Mouse (Mus musculus) small intestine, adult 2 months (tissue): Measurements from ENCODE around the gene Hoxc4. TPM values are rescaled to one million over a fixed set of nuclear protein-coding genes. Genes with fewer than 3 reads are reported as not detected.

Source experiments
- H3K27ac ChIP-seq: fragments of 200-500 bp; 2 replicates; pipeline ENCODE4 v1.5.1; 2012; ENCODE audit warnings: low read depth, low read length, control low read depth, inconsistent platforms; ENCODE audit not compliant: insufficient read depth
- H3K27me3 ChIP-seq: fragments of 200-500 bp; 2 replicates; pipeline ENCODE4 v1.6.1; 2012; ENCODE audit warnings: mild to moderate bottlenecking, moderate library complexity, low read length, inconsistent platforms; ENCODE audit not compliant: control insufficient read depth, insufficient read depth
- H3K36me3 ChIP-seq: fragments of 200-500 bp; 2 replicates; pipeline ENCODE4 v1.6.1; 2012; ENCODE audit warnings: mild to moderate bottlenecking, low read length, control low read depth, inconsistent platforms; ENCODE audit not compliant: control insufficient read depth, insufficient read depth
- H3K4me1 ChIP-seq: fragments of 200-500 bp; 2 replicates; pipeline ENCODE4 v1.6.1; 2012; ENCODE audit warnings: low read length, inconsistent platforms, mixed read lengths; ENCODE audit not compliant: control insufficient read depth, insufficient read depth, insufficient read length
- H3K4me3 ChIP-seq: fragments of 200-500 bp; 2 replicates; pipeline ENCODE4 v1.5.1; 2012; ENCODE audit warnings: low read depth, mild to moderate bottlenecking, control low read depth, inconsistent platforms, low read length, moderate library complexity
- CTCF ChIP-seq: fragments of 200-500 bp; IDR thresholded peaks from 2 replicates; pipeline ENCODE4 v1.5.1; 2012; ENCODE audit warnings: low read depth, mild to moderate bottlenecking, control low read depth, inconsistent platforms, low read length, moderate library complexity, mixed read lengths; ENCODE audit not compliant: insufficient replicate concordance, insufficient read length; ENCODE audit errors: extremely low read depth
- POLR2A ChIP-seq: fragments of 200-500 bp; IDR thresholded peaks from 2 replicates; pipeline ENCODE4 v1.6.1; 2012; ENCODE audit warnings: low read depth, mild to moderate bottlenecking, control low read depth, inconsistent platforms, low read length, moderate library complexity
- WGBS: fragments of 180-500 bp; shearing (Covaris S2); methylation state at CpG from one replicate; pipeline ENCODE4 v1.1.7; 2018; 5-methylcytosine and 5-hydroxymethylcytosine counted together
- polyA plus RNA-seq: library from polyadenylated mRNA; depleted of rRNA; stranded (reverse); fragments of >200 nt; gene quantifications from 2 replicates; pipeline ENCODE4 v1.2.3, GENCODE M21; 2012

Hoxc4 gene
- polyA plus RNA-seq, 1 experiment, result 2.1 TPM

DNA sequence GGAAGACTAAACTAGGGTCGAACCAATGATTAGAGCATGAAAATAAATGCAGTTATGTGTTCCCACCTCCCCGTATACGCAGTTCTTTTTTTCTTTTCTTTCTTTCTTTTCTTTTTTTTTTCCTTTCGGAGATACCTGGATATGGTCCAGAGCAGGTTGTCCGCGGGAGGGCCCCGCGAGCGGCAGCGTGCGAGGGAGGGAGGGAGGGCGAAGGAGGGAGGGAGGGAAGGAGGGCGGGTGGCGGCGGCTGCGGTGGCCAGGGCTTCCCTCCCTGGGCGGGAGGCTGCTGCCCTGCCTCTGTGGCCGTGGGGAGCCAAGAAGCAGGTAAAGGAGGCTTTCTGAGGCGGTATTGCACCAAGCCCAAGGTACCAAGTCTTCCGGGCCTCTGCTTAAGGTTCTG is 42.6 kb upstream of the Hoxc4 start, which contains the start of gene Hoxc9:
Gene Hoxc9, plus strand, starts transcription at position 269 of the 400 bp plus-strand sequence.
- Histone ChIP-seq H3K27me3 (peaks cover 90% of the 10 kb centered on the region), H3K4me3 (peak within 1 kb of the TSS; percentile 52), H3K27ac (no peak within 1 kb of the TSS), H3K4me1 (peaks cover 4% of the 10 kb centered on the region; the same call in 1 of the 2 replicates), H3K36me3 (no peaks in the 10 kb centered on the region)
- TF ChIP-seq POLR2A (no peak), CTCF (no peak)
- 3% methylated on average over 19 of the region's 20 CpGs for WGBS

- Histone ChIP-seq H3K36me3 (no peaks in the 10 kb centered on the region), H3K27ac (no peak overlapping the region), H3K4me3 (peak overlapping the region; percentile 52), H3K27me3 (peaks cover 91% of the 10 kb centered on the region), H3K4me1 (peaks cover 6% of the 10 kb centered on the region)
- 5% methylated on average over 37 of the region's 37 CpGs for WGBS
- no peak for TF ChIP-seq POLR2A
- no peak for TF ChIP-seq CTCF
These were observed 41.9 kb upstream of the Hoxc4 start for GRCm38 (mm10) chr15:102976631-102977422.

DNA sequence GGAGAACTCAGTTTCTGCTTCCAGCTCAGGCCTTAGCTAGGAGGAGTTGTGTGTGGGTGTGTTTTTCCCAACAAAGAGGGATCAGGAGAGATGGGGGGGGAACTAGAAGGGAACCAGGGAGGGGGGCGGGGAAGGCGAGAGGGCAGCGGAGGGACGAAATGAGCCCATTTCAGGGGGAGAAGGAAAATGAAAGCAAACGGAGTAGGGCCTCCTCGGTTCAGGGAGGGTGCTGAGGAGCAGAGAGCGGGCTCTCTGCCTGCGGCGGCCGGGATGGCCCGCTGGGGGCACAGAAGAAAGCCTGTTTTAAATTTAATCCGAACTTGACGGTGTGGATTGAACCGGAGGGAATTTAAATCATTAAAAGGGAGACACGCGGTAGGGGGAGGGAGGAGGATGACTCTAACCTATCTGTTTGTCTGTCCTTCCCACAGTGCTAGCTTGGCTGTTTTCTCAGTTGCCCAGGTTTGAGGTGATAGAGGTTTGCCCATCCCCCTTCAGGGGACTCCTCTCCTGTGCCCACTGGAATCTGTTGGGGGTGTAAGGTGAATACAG is 41.2 kb upstream of the Hoxc4 start:
- 8% methylated on average over 15 of the region's 16 CpGs for WGBS
- TF ChIP-seq CTCF (no peak), POLR2A (no peak)
- no peaks in the 10 kb centered on the region for H3K36me3 ChIP-seq
- peaks cover 91% of the 10 kb centered on the region for H3K27me3 ChIP-seq
- no peak overlapping the region for H3K27ac ChIP-seq
- H3K4me1 ChIP-seq, result peaks cover 9% of the 10 kb centered on the region
- H3K4me3 ChIP-seq, result peak overlapping the region; percentile 52

GRCm38 (mm10) chr15:102978615-102979515 is 39.9 kb upstream of the Hoxc4 start:
- Histone ChIP-seq H3K27me3 (peaks cover 89% of the 10 kb centered on the region), H3K4me3 (no peak overlapping the region), H3K27ac (no peak overlapping the region), H3K4me1 (peaks cover 9% of the 10 kb centered on the region), H3K36me3 (no peaks in the 10 kb centered on the region)
- whole genome bisulfite sequencing, result 22% methylated on average over 13 of the region's 13 CpGs
- TF ChIP-seq CTCF (no peak), POLR2A (no peak)

GRCm38 (mm10) chr15:102979936-102980335 is 38.8 kb upstream of the Hoxc4 start:
- peaks cover 9% of the 10 kb centered on the region for H3K4me1 ChIP-seq
- H3K27ac ChIP-seq, result no peak overlapping the region
- peaks cover 92% of the 10 kb centered on the region for H3K27me3 ChIP-seq
- 18% methylated on average over 1 of the region's 1 CpGs for WGBS
- TF ChIP-seq CTCF (no peak), POLR2A (no peak)
- no peak overlapping the region for H3K4me3 ChIP-seq
- no peaks in the 10 kb centered on the region for H3K36me3 ChIP-seq

DNA sequence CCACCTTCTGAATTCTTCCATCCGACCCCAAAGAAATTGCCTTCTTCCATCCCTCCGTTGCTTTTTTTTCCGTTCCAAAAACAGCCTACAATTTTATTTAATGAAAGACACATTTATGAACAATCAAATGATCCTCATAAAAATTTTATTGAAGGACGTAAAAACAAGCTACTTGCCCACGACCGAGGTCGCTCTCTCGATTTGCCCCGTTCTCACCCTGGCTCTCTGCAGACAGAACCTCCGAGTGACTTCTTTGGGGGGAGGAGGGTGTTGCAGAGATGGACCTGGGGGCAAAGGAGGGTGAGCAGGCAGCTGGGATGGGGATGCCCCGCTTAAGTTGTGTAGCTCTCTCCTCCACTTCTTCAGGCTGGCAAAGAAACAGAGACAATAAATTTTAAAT is 38.4 kb upstream of the Hoxc4 start:
- peaks cover 9% of the 10 kb centered on the region for H3K4me1 ChIP-seq
- no peak for TF ChIP-seq POLR2A
- TF ChIP-seq CTCF, result no peak
- 9% methylated on average over 11 of the region's 11 CpGs for WGBS
- H3K27ac ChIP-seq, result no peak overlapping the region
- H3K36me3 ChIP-seq, result no peaks in the 10 kb centered on the region
- H3K27me3 ChIP-seq, result peaks cover 94% of the 10 kb centered on the region
- H3K4me3 ChIP-seq, result no peak overlapping the region
